Mouse (Mus musculus): ENCODE data around the gene Clic4. TPM values are rescaled to one million over a fixed set of nuclear protein-coding genes. Genes with fewer than 3 reads are reported as not detected.

Clic4 gene
- total RNA-seq, 4 experiments from 2014 or later = 40.1 to 47.4 (median 42.7) TPM

- DNase-seq (ENCODE audit: low spot score in 2 of 2) = no peak
Measured at GRCm38 (mm10) chr4:135258521-135258920, 14.1 kb downstream of the Clic4 start.

- DNase-seq (ENCODE audit: low spot score in 2 of 2) = no peak
Measured at GRCm38 (mm10) chr4:135257881-135258476, 14.6 kb downstream of the Clic4 start.

GRCm38 (mm10) chr4:135256536-135257450, 15.8 kb downstream of the Clic4 start:
- DNase-seq (ENCODE audit: low spot score in 2 of 2) = no peak

- DNase-seq (ENCODE audit: low spot score in 2 of 2) = no peak
Measured at GRCm38 (mm10) chr4:135254770-135255169, 17.8 kb downstream of the Clic4 start.

- DNase-seq (ENCODE audit: low spot score in 2 of 2) = no peak
Measured at GRCm38 (mm10) chr4:135254321-135254720, 18.3 kb downstream of the Clic4 start.

- DNase-seq (ENCODE audit: low spot score in 2 of 2) = no peak
Measured at GRCm38 (mm10) chr4:135253239-135254039, 19.2 kb downstream of the Clic4 start.

- DNase-seq (ENCODE audit: low spot score in 2 of 2) = no peak
Measured at GRCm38 (mm10) chr4:135251801-135252200, 20.8 kb downstream of the Clic4 start.

- DNase-seq (ENCODE audit: low spot score in 2 of 2) = no peak
Measured at GRCm38 (mm10) chr4:135248250-135249018, 24.2 kb downstream of the Clic4 start.

- peak in 1 of 2 experiments; percentile 18 for DNase-seq (ENCODE audit: low spot score in 2 of 2)
Measured at GRCm38 (mm10) chr4:135246866-135247756, 25.5 kb downstream of the Clic4 start.

- DNase-seq (ENCODE audit: low spot score in 2 of 2) = no peak
Measured at GRCm38 (mm10) chr4:135246444-135246843, 26.2 kb downstream of the Clic4 start.

- DNase-seq (ENCODE audit: low spot score in 2 of 2) = no peak
Measured at GRCm38 (mm10) chr4:135245841-135246240, 26.8 kb downstream of the Clic4 start.

- DNase-seq (ENCODE audit: low spot score in 2 of 2) = no peak
Measured at GRCm38 (mm10) chr4:135244335-135244734, 28.3 kb downstream of the Clic4 start.

GRCm38 (mm10) chr4:135242913-135243541, 29.6 kb downstream of the Clic4 start:
- no peak for DNase-seq (ENCODE audit: low spot score in 2 of 2)

- DNase-seq (ENCODE audit: low spot score in 2 of 2) = no peak
Measured at GRCm38 (mm10) chr4:135242383-135242782, 30.2 kb downstream of the Clic4 start.

GRCm38 (mm10) chr4:135241669-135242068, 30.9 kb downstream of the Clic4 start:
- DNase-seq (ENCODE audit: low spot score in 2 of 2) = no peak

GRCm38 (mm10) chr4:135241106-135241505, 31.5 kb downstream of the Clic4 start:
- no peak for DNase-seq (ENCODE audit: low spot score in 2 of 2)

GRCm38 (mm10) chr4:135240329-135240728, 32.3 kb downstream of the Clic4 start:
- DNase-seq (ENCODE audit: low spot score in 2 of 2) = no peak

- DNase-seq (ENCODE audit: low spot score in 2 of 2) = no peak
Measured at GRCm38 (mm10) chr4:135238706-135239510, 33.7 kb downstream of the Clic4 start.

- DNase-seq (ENCODE audit: low spot score in 2 of 2) = no peak
Measured at GRCm38 (mm10) chr4:135236658-135237057, 36.0 kb downstream of the Clic4 start.
